Mouse (Mus musculus): Measurements from ENCODE around the gene Casz1. TPM values are rescaled to one million over a fixed set of nuclear protein-coding genes. Genes with fewer than 3 reads are reported as not detected.

Gene Casz1
- polyA plus RNA-seq, 1 experiment = 1.3 TPM

- H3K4me1 ChIP-seq (ENCODE audit: control insufficient read depth, insufficient read depth, low read length) = no peaks in the 10 kb centered on the region
- TF ChIP-seq CTCF (IDR thresholded peaks at IDR 0.05; ENCODE audit: low read depth, low read length) (no peak), POLR2A (IDR thresholded peaks at IDR 0.05; ENCODE audit: borderline replicate concordance, low read depth, low read length) (no peak)
These were observed 6.5 kb downstream of the Casz1 start for GRCm38 (mm10) chr4:148810706-148811105.

GRCm38 (mm10) chr4:148811940-148812339 is 7.7 kb downstream of the Casz1 start:
- no peaks in the 10 kb centered on the region for H3K4me1 ChIP-seq (ENCODE audit: control insufficient read depth, insufficient read depth, low read length)
- no peak overlapping the region for H3K4me3 ChIP-seq (ENCODE audit: insufficient read depth, low read length)
- TF ChIP-seq CTCF (IDR thresholded peaks at IDR 0.05; ENCODE audit: low read depth, low read length) = no peak
- no peak for TF ChIP-seq POLR2A (IDR thresholded peaks at IDR 0.05; ENCODE audit: borderline replicate concordance, low read depth, low read length)
- H3K27ac ChIP-seq (ENCODE audit: insufficient read depth, low read depth, low read length) = no peak overlapping the region

More at GRCm38 (mm10) chr4:148810706-148811105, 6.5 kb downstream of the Casz1 start:
- H3K27ac ChIP-seq (ENCODE audit: insufficient read depth, low read depth, low read length) = no peak overlapping the region
- no peak overlapping the region for H3K4me3 ChIP-seq (ENCODE audit: insufficient read depth, low read length)

- no peak for TF ChIP-seq POLR2A (IDR thresholded peaks at IDR 0.05; ENCODE audit: borderline replicate concordance, low read depth, low read length)
- no peak for TF ChIP-seq CTCF (IDR thresholded peaks at IDR 0.05; ENCODE audit: low read depth, low read length)
- Histone ChIP-seq H3K27ac (ENCODE audit: insufficient read depth, low read depth, low read length) (no peak overlapping the region), H3K4me3 (ENCODE audit: insufficient read depth, low read length) (no peak overlapping the region), H3K4me1 (ENCODE audit: control insufficient read depth, insufficient read depth, low read length) (no peaks in the 10 kb centered on the region)
These were observed 9.0 kb downstream of the Casz1 start for GRCm38 (mm10) chr4:148813247-148813646.

- H3K27ac ChIP-seq (ENCODE audit: insufficient read depth, low read depth, low read length) = no peak overlapping the region
- H3K4me1 ChIP-seq (ENCODE audit: control insufficient read depth, insufficient read depth, low read length) = peaks cover 3% of the 10 kb centered on the region; the same call in 1 of the 2 replicates
- H3K4me3 ChIP-seq (ENCODE audit: insufficient read depth, low read length) = no peak overlapping the region
- TF ChIP-seq POLR2A (IDR thresholded peaks at IDR 0.05; ENCODE audit: borderline replicate concordance, low read depth, low read length) (no peak), CTCF (IDR thresholded peaks at IDR 0.05; ENCODE audit: low read depth, low read length) (no peak)
These were observed 12.3 kb downstream of the Casz1 start for GRCm38 (mm10) chr4:148816556-148816955.

- Histone ChIP-seq H3K4me1 (ENCODE audit: control insufficient read depth, insufficient read depth, low read length) (peaks cover 3% of the 10 kb centered on the region; the same call in 1 of the 2 replicates), H3K27ac (ENCODE audit: insufficient read depth, low read depth, low read length) (no peak overlapping the region), H3K4me3 (ENCODE audit: insufficient read depth, low read length) (no peak overlapping the region)
- no peak for TF ChIP-seq CTCF (IDR thresholded peaks at IDR 0.05; ENCODE audit: low read depth, low read length)
- TF ChIP-seq POLR2A (IDR thresholded peaks at IDR 0.05; ENCODE audit: borderline replicate concordance, low read depth, low read length) = no peak
These were observed 13.9 kb downstream of the Casz1 start for GRCm38 (mm10) chr4:148818161-148818560.

- H3K27ac ChIP-seq (ENCODE audit: insufficient read depth, low read depth, low read length) = no peak overlapping the region
- TF ChIP-seq CTCF (IDR thresholded peaks at IDR 0.05; ENCODE audit: low read depth, low read length) (no peak), POLR2A (IDR thresholded peaks at IDR 0.05; ENCODE audit: borderline replicate concordance, low read depth, low read length) (no peak)
- H3K4me3 ChIP-seq (ENCODE audit: insufficient read depth, low read length) = no peak overlapping the region
- H3K4me1 ChIP-seq (ENCODE audit: control insufficient read depth, insufficient read depth, low read length) = peaks cover 3% of the 10 kb centered on the region; the same call in 1 of the 2 replicates
These were observed 15.9 kb downstream of the Casz1 start for GRCm38 (mm10) chr4:148820171-148820570.

GRCm38 (mm10) chr4:148823281-148823680 is 19.1 kb downstream of the Casz1 start:
- TF ChIP-seq POLR2A (IDR thresholded peaks at IDR 0.05; ENCODE audit: borderline replicate concordance, low read depth, low read length) (no peak), CTCF (IDR thresholded peaks at IDR 0.05; ENCODE audit: low read depth, low read length) (no peak)
- H3K4me1 ChIP-seq (ENCODE audit: control insufficient read depth, insufficient read depth, low read length) = peaks cover 3% of the 10 kb centered on the region; the same call in 1 of the 2 replicates
- no peak overlapping the region for H3K4me3 ChIP-seq (ENCODE audit: insufficient read depth, low read length)

GRCm38 (mm10) chr4:148830350-148830749 is 26.1 kb downstream of the Casz1 start:
- Histone ChIP-seq H3K4me3 (ENCODE audit: insufficient read depth, low read length) (no peak overlapping the region), H3K4me1 (ENCODE audit: control insufficient read depth, insufficient read depth, low read length) (no peaks in the 10 kb centered on the region), H3K27ac (ENCODE audit: insufficient read depth, low read depth, low read length) (no peak overlapping the region)
- TF ChIP-seq CTCF (IDR thresholded peaks at IDR 0.05; ENCODE audit: low read depth, low read length) (no peak), POLR2A (IDR thresholded peaks at IDR 0.05; ENCODE audit: borderline replicate concordance, low read depth, low read length) (no peak)

More at GRCm38 (mm10) chr4:148823281-148823680, 19.1 kb downstream of the Casz1 start:
- no peak overlapping the region for H3K27ac ChIP-seq (ENCODE audit: insufficient read depth, low read depth, low read length)

- TF ChIP-seq POLR2A (IDR thresholded peaks at IDR 0.05; ENCODE audit: borderline replicate concordance, low read depth, low read length) (no peak), CTCF (IDR thresholded peaks at IDR 0.05; ENCODE audit: low read depth, low read length) (no peak)
- no peak overlapping the region for H3K4me3 ChIP-seq (ENCODE audit: insufficient read depth, low read length)
- H3K4me1 ChIP-seq (ENCODE audit: control insufficient read depth, insufficient read depth, low read length) = no peaks in the 10 kb centered on the region
- no peak overlapping the region for H3K27ac ChIP-seq (ENCODE audit: insufficient read depth, low read depth, low read length)
These were observed 29.2 kb downstream of the Casz1 start for GRCm38 (mm10) chr4:148833245-148833990.

- TF ChIP-seq POLR2A (IDR thresholded peaks at IDR 0.05; ENCODE audit: borderline replicate concordance, low read depth, low read length) = no peak
- no peak for TF ChIP-seq CTCF (IDR thresholded peaks at IDR 0.05; ENCODE audit: low read depth, low read length)
- no peaks in the 10 kb centered on the region for H3K4me1 ChIP-seq (ENCODE audit: control insufficient read depth, insufficient read depth, low read length)
These were observed 32.2 kb downstream of the Casz1 start for GRCm38 (mm10) chr4:148836391-148836790.

More at GRCm38 (mm10) chr4:148836391-148836790, 32.2 kb downstream of the Casz1 start:
- H3K27ac ChIP-seq (ENCODE audit: insufficient read depth, low read depth, low read length) = no peak overlapping the region
- H3K4me3 ChIP-seq (ENCODE audit: insufficient read depth, low read length) = no peak overlapping the region
